Mouse (Mus musculus): ENCODE results near the gene Iqch. TPM values are rescaled to one million over a fixed set of nuclear protein-coding genes. Genes with fewer than 3 reads are reported as not detected.
"Not testable (repeated sequence)": the region's sequence is repeated elsewhere in the genome, so short reads cannot be mapped to it uniquely, and the experiment has no call there.

Gene Iqch
- polyA plus RNA-seq, 1 experiment = not detected

DNA sequence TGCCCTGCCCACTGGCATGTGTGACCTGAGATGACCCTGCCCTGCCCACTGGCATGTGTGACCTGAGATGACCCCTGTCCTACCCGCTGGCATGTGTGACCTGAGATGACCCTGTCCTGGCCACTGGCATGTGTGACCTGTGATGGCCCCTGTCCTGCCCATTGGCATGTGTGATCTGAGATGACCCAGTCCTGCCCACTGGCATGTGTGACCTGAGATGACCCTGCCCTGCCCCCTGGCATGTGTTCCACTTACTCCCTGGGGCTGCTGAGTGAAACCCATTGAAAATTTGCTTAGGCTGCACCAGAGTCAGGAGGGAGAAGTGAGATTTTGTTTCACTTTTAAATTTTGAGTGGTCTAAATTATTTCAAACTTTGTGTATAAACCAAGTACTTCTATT lies 46.0 kb downstream of the Iqch start:
- Histone ChIP-seq H3K9ac (ENCODE audit: low read depth, poor library complexity, severe bottlenecking) (no peak overlapping the region), H3K36me3 (ENCODE audit: control insufficient read depth, insufficient read depth, low read length, poor library complexity, severe bottlenecking) (no peaks in the 10 kb centered on the region), H3K27ac (ENCODE audit: insufficient read depth, low read length) (no peak overlapping the region), H3K4me3 (ENCODE audit: low read depth, low read length) (no peak overlapping the region), H3K27me3 (ENCODE audit: control insufficient read depth, insufficient read depth, low read length, poor library complexity, severe bottlenecking) (no peaks in the 10 kb centered on the region), H3K9me3 (replicated peaks; ENCODE audit: control insufficient read depth, insufficient read depth, low read length, poor library complexity, severe bottlenecking) (no peaks in the 10 kb centered on the region), H3K4me1 (ENCODE audit: control insufficient read depth, insufficient read depth, low read length) (no peaks in the 10 kb centered on the region)
- TF ChIP-seq EP300 (IDR thresholded peaks at IDR 0.05; ENCODE audit: insufficient read depth, low read depth, low read length) (no peak), CTCF (IDR thresholded peaks at IDR 0.05; ENCODE audit: low read depth, low read length) (no peak), POLR2A (IDR thresholded peaks at IDR 0.05; ENCODE audit: insufficient read depth, low read length) (no peak)

DNA sequence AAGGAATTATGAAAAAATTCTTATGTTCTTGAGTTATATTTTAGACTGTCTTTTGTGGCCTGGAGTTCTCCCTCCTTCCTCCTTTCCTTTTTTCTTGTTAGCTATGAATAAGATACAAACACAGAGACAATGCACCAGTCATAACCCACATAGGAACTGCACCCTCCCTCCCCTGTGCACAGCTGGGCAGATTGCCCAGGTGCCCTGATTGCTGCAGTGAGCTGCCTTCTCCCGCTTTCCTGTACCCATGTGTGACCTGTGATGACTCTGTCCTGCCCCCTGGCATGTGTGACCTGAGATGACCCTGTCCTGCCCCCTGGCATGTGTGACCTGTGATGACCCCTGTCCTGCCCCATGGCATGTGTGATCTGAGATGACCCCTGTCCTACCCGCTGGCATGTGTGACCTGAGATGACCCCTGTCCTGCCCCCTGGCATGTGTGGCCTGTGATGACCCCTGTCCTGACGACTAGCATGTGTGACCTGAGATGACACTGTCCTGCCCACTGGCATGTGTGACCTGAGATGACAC lies 46.8 kb downstream of the Iqch start:
- TF ChIP-seq CTCF (IDR thresholded peaks at IDR 0.05; ENCODE audit: low read depth, low read length) (no peak), EP300 (IDR thresholded peaks at IDR 0.05; ENCODE audit: insufficient read depth, low read depth, low read length) (no peak), POLR2A (IDR thresholded peaks at IDR 0.05; ENCODE audit: insufficient read depth, low read length) (no peak)
- Histone ChIP-seq H3K27me3 (ENCODE audit: control insufficient read depth, insufficient read depth, low read length, poor library complexity, severe bottlenecking) (no peaks in the 10 kb centered on the region), H3K4me1 (ENCODE audit: control insufficient read depth, insufficient read depth, low read length) (no peaks in the 10 kb centered on the region), H3K9me3 (replicated peaks; ENCODE audit: control insufficient read depth, insufficient read depth, low read length, poor library complexity, severe bottlenecking) (no peaks in the 10 kb centered on the region), H3K4me3 (ENCODE audit: low read depth, low read length) (no peak overlapping the region), H3K9ac (ENCODE audit: low read depth, poor library complexity, severe bottlenecking) (no peak overlapping the region), H3K27ac (ENCODE audit: insufficient read depth, low read length) (no peak overlapping the region), H3K36me3 (ENCODE audit: control insufficient read depth, insufficient read depth, low read length, poor library complexity, severe bottlenecking) (no peaks in the 10 kb centered on the region)

DNA sequence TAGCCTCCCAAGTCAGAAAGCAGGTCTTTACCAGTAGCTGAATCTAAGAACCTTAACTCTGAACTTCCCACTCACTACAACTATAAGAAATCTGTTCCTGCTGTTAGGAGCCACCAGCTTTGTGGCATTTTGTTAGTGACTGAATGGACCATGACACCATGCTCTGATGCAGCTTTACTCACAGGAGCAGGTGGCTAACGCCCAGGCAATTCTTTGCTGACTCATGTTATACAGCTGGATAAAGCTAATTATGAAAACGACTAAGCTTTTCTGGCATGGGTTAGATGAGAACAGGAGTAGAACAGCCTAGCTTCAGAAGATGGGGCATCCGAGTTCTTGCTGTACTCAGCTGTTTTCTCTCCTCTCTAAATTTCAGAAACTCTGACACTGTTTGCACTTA lies 48.7 kb downstream of the Iqch start:
- Histone ChIP-seq H3K4me3 (ENCODE audit: low read depth, low read length) (no peak overlapping the region), H3K27me3 (ENCODE audit: control insufficient read depth, insufficient read depth, low read length, poor library complexity, severe bottlenecking) (no peaks in the 10 kb centered on the region), H3K4me1 (ENCODE audit: control insufficient read depth, insufficient read depth, low read length) (no peaks in the 10 kb centered on the region), H3K9me3 (replicated peaks; ENCODE audit: control insufficient read depth, insufficient read depth, low read length, poor library complexity, severe bottlenecking) (no peaks in the 10 kb centered on the region), H3K9ac (ENCODE audit: low read depth, poor library complexity, severe bottlenecking) (no peak overlapping the region), H3K36me3 (ENCODE audit: control insufficient read depth, insufficient read depth, low read length, poor library complexity, severe bottlenecking) (no peaks in the 10 kb centered on the region), H3K27ac (ENCODE audit: insufficient read depth, low read length) (no peak overlapping the region)
- TF ChIP-seq CTCF (IDR thresholded peaks at IDR 0.05; ENCODE audit: low read depth, low read length) = no peak
- TF ChIP-seq EP300 (IDR thresholded peaks at IDR 0.05; ENCODE audit: insufficient read depth, low read depth, low read length) = no peak
- TF ChIP-seq POLR2A (IDR thresholded peaks at IDR 0.05; ENCODE audit: insufficient read depth, low read length) = no peak

DNA sequence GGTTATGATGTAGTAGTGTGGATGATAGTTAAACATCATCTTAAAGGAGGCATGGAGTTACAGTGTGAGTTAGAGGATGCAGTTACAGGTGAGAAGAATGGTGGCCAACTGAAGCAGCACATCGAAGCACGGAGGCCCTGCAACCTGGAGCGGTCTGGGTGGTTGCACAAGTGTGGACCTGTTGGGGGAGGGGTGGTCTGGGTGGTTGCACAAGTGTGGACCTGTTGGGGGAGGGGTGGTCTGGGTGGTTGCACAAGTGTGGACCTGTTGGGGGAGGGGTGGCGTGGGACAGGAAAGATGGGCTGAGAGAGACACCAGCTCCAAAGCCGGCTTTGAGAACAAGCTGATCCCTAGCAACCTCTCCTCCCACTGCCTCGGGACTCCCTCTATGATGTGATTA lies 51.6 kb downstream of the Iqch start:
- not testable (repeated sequence) for H3K4me1 ChIP-seq (ENCODE audit: control insufficient read depth, insufficient read depth, low read length); H3K36me3 ChIP-seq (ENCODE audit: control insufficient read depth, insufficient read depth, low read length, poor library complexity, severe bottlenecking); H3K4me3 ChIP-seq (ENCODE audit: low read depth, low read length); H3K27ac ChIP-seq (ENCODE audit: insufficient read depth, low read length); H3K9me3 ChIP-seq (replicated peaks; ENCODE audit: control insufficient read depth, insufficient read depth, low read length, poor library complexity, severe bottlenecking); H3K27me3 ChIP-seq (ENCODE audit: control insufficient read depth, insufficient read depth, low read length, poor library complexity, severe bottlenecking); H3K9ac ChIP-seq (ENCODE audit: low read depth, poor library complexity, severe bottlenecking)

DNA sequence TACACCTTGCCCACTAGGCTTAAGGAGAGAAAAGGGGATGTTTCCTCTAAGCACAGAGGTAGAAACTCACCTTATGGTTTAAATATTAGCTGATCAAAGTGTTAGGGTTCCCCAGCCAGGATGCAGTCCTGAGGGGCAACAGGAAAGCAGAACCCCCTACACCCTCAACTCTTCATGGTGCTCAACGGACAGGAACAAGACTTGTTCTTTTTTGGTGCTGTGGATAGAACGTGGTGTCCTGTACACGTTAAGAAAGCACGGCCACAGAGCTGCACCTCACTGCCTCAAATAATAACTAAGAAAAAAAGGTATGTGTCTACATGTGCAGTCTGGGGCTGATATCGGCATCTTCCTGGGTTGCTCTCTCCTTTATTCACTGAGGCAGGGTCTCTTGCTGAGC lies 53.3 kb downstream of the Iqch start:
- no peak overlapping the region for H3K9ac ChIP-seq (ENCODE audit: low read depth, poor library complexity, severe bottlenecking)
- no peaks in the 10 kb centered on the region for H3K27me3 ChIP-seq (ENCODE audit: control insufficient read depth, insufficient read depth, low read length, poor library complexity, severe bottlenecking)
- no peaks in the 10 kb centered on the region for H3K4me1 ChIP-seq (ENCODE audit: control insufficient read depth, insufficient read depth, low read length)
- no peak for TF ChIP-seq EP300 (IDR thresholded peaks at IDR 0.05; ENCODE audit: insufficient read depth, low read depth, low read length)
- TF ChIP-seq CTCF (IDR thresholded peaks at IDR 0.05; ENCODE audit: low read depth, low read length) = no peak
- no peak for TF ChIP-seq POLR2A (IDR thresholded peaks at IDR 0.05; ENCODE audit: insufficient read depth, low read length)
- no peaks in the 10 kb centered on the region for H3K36me3 ChIP-seq (ENCODE audit: control insufficient read depth, insufficient read depth, low read length, poor library complexity, severe bottlenecking)
- no peak overlapping the region for H3K27ac ChIP-seq (ENCODE audit: insufficient read depth, low read length)
- no peaks in the 10 kb centered on the region for H3K9me3 ChIP-seq (replicated peaks; ENCODE audit: control insufficient read depth, insufficient read depth, low read length, poor library complexity, severe bottlenecking)
- H3K4me3 ChIP-seq (ENCODE audit: low read depth, low read length) = no peak overlapping the region

DNA sequence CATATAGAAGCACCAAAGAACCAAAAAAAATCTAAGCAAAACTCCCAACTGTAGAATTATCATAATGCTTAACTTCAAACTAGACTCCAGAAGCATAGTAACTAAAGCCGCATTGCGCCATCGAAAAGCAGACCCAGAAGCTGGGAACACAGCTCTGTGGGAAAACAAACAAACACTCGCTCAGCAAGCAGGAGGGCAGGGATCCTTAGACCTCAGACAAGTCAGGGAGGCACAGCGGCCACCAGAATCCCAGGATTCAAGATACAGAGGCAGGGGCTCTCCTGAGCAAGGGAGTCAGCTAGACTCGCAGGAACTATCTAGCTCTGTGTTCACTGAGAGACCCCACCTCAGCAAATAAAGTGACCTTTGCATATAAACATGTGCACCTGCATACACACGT lies 60.4 kb downstream of the Iqch start:
- no peaks in the 10 kb centered on the region for H3K27me3 ChIP-seq (ENCODE audit: control insufficient read depth, insufficient read depth, low read length, poor library complexity, severe bottlenecking)
- no peaks in the 10 kb centered on the region for H3K9me3 ChIP-seq (replicated peaks; ENCODE audit: control insufficient read depth, insufficient read depth, low read length, poor library complexity, severe bottlenecking)
- no peaks in the 10 kb centered on the region for H3K4me1 ChIP-seq (ENCODE audit: control insufficient read depth, insufficient read depth, low read length)
- H3K4me3 ChIP-seq (ENCODE audit: low read depth, low read length) = no peak overlapping the region
- H3K9ac ChIP-seq (ENCODE audit: low read depth, poor library complexity, severe bottlenecking) = no peak overlapping the region
- H3K36me3 ChIP-seq (ENCODE audit: control insufficient read depth, insufficient read depth, low read length, poor library complexity, severe bottlenecking) = no peaks in the 10 kb centered on the region
- H3K27ac ChIP-seq (ENCODE audit: insufficient read depth, low read length) = no peak overlapping the region
- TF ChIP-seq POLR2A (IDR thresholded peaks at IDR 0.05; ENCODE audit: insufficient read depth, low read length) (no peak), CTCF (IDR thresholded peaks at IDR 0.05; ENCODE audit: low read depth, low read length) (no peak), EP300 (IDR thresholded peaks at IDR 0.05; ENCODE audit: insufficient read depth, low read depth, low read length) (no peak)
